Mouse (Mus musculus): ENCODE results near the gene Tekt4. TPM values are rescaled to one million over a fixed set of nuclear protein-coding genes. Genes with fewer than 3 reads are reported as not detected.

Tekt4 gene
- polyA plus RNA-seq, 1 experiment from 2014 or later, result 1.9 TPM

DNA sequence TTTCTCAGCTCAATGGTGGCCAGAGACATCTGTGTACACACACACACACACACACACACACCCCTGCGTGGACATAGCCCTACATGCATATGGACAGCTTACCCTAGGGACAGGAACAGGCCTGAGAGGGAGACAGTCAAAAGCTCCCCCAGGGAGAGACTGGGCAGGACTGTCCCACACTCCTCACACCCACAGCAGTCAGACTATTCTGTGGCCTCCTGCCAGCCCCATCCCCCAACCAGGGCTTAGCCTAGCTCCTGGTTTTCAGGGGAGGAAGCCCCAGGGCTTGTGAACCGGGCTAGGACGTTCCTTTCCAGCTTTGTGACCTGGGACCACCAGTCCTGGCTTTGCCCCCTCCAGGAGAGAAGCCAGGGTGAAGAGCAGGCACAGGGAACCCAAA lies 38.2 kb upstream of the Tekt4 start:
- Histone ChIP-seq H3K27me3 (no peaks in the 10 kb centered on the region), H3K4me2 (replicated peaks) (no peak overlapping the region), H3K4me3 (no peak overlapping the region), H3K9ac (replicated peaks) (no peak overlapping the region), H3K4me1 (peaks cover 60% of the 10 kb centered on the region), H3K9me3 (no peaks in the 10 kb centered on the region), H3K27ac (replicated peaks) (no peak overlapping the region), H3K36me3 (no peaks in the 10 kb centered on the region)
- ATAC-seq (replicated peaks), result peak; percentile 21; the same call in 1 of the 2 replicates
- WGBS, result 22% methylated on average over 3 of the region's 3 CpGs

DNA sequence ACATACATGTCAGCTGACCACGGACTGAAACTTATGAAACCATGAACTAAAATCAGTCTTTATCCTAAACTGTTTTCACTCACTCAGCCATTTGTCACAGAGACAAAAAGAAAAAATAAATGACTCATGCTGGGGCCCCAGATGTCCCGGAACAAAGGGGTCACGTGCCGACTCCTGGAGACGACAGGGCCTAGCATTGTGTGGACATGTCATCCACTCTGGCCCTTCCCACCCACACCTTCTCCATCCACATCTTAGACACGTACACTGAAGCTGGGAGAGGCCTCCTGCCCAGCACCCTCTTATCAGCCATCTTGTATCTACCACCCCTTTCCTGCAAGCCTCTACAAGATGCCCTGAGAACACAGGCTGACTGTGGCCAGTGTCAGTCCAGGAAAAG lies 36.4 kb upstream of the Tekt4 start:
- H3K4me2 ChIP-seq (replicated peaks), result no peak overlapping the region
- H3K36me3 ChIP-seq, result no peaks in the 10 kb centered on the region
- no peak overlapping the region for H3K4me3 ChIP-seq
- no peak for ATAC-seq (replicated peaks)
- peaks cover 55% of the 10 kb centered on the region for H3K4me1 ChIP-seq
- H3K27ac ChIP-seq (replicated peaks), result no peak overlapping the region
- H3K27me3 ChIP-seq, result no peaks in the 10 kb centered on the region
- 72% methylated on average over 6 of the region's 6 CpGs for WGBS
- H3K9me3 ChIP-seq, result no peaks in the 10 kb centered on the region
- no peak overlapping the region for H3K9ac ChIP-seq (replicated peaks)

DNA sequence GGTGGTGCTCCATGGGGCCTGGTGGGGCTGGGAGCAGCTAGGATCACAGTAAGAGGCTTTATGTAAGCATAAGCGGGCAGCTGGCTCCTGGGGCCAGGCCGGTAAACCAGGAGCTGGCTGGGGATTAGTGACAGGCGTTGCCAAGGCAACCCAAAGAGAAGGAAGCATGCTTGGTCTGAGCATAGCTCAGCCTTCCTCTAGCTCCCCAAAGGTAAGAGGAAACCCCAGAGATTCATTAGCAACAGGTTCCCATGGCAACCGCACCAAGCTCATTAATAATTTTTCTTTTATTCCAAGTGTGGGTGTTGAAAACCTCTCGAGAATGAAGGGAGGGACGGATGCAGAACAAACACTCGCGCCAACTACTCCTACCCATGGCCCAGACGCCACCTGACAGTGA lies 35.5 kb upstream of the Tekt4 start:
- Histone ChIP-seq H3K9ac (replicated peaks) (0 out of 2 replicates have a peak overlapping the region, but pooled peaks have one; percentile 13), H3K9me3 (no peaks in the 10 kb centered on the region), H3K27me3 (no peaks in the 10 kb centered on the region), H3K4me3 (no peak overlapping the region), H3K36me3 (no peaks in the 10 kb centered on the region), H3K4me1 (peaks cover 55% of the 10 kb centered on the region), H3K4me2 (replicated peaks) (0 out of 2 replicates have a peak overlapping the region, but pooled peaks have one; percentile 4), H3K27ac (replicated peaks) (peak overlapping the region; percentile 63)
- peak; percentile 58 for ATAC-seq (replicated peaks)
- WGBS, result 6% methylated on average over 9 of the region's 9 CpGs

DNA sequence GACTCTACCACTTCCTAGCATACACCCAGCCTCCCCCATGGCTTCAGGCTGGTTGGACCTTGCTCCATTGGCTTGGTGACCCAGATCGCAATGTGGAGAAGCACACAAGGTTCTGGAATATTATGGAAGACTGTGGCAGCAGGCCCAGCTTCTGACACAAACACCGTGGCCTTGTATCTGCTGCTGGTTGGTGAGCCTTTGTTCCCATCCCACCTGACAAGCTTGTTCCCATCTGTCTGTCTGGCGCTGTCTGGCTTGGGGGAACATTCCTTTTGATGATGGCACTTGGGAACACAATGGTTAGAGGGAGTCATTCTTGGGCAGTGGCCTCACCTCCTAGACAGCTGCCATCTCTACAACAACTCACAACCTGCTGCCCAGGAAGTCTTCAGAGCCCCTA lies 33.4 kb upstream of the Tekt4 start:
- no peak overlapping the region for H3K4me3 ChIP-seq
- no peak overlapping the region for H3K27ac ChIP-seq (replicated peaks)
- H3K36me3 ChIP-seq, result no peaks in the 10 kb centered on the region
- H3K4me2 ChIP-seq (replicated peaks), result no peak overlapping the region
- H3K27me3 ChIP-seq, result no peaks in the 10 kb centered on the region
- no peaks in the 10 kb centered on the region for H3K9me3 ChIP-seq
- ATAC-seq (replicated peaks), result no peak
- H3K4me1 ChIP-seq, result peaks cover 40% of the 10 kb centered on the region
- no peak overlapping the region for H3K9ac ChIP-seq (replicated peaks)
- WGBS, result 70% methylated on average over 3 of the region's 3 CpGs

DNA sequence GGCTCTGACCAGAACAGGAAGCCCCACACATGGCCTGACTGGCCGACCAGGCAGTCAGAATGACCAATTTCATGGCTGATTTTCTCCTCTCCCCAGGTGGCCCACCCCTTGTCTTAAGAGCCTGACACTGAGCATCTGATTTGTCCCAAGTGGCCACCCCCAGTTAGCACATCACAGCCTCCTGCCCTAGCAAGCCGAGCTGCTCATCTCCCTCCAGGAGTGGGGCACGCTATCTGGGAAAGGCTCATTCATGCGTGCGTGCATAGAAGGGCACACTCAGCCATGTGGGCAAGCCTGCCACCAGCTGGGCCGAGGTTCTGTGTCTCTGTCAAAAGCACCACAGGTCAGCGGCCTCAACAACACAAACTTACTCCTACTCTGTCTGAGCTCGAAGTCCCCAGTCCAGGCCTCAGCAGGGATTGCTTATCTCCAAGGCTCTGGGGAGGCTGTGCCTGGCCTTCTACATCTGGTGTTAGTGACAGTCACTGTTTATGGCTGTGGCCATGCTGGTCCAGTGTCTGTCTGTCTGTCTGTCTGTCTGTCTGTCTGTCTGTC lies 29.8 kb upstream of the Tekt4 start:
- Histone ChIP-seq H3K9ac (replicated peaks) (no peak overlapping the region), H3K4me2 (replicated peaks) (no peak overlapping the region), H3K4me3 (no peak overlapping the region), H3K9me3 (no peaks in the 10 kb centered on the region), H3K36me3 (no peaks in the 10 kb centered on the region), H3K27ac (replicated peaks) (no peak overlapping the region), H3K27me3 (no peaks in the 10 kb centered on the region), H3K4me1 (peaks cover 24% of the 10 kb centered on the region)
- no peak for ATAC-seq (replicated peaks)
- 27% methylated on average over 8 of the region's 8 CpGs for WGBS

DNA sequence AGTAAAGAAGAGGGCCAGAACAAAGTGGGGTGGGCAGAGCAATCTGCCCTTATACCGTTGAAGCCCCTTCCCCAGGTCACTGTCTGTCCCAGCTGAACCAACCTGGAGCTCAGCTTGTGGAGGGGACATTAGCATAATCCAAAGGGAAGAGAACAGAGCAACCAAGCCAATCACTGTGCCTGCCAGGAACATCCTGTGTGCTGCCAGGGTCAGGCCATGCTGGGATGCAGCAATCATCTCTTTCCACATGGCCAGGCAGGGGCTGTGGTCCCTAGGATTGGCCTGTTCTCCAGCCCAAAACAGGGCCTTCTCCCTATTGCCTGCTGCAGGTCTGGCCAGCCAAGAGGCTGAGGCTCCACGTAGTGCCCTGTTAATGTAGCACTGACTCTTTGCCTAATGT lies 28.4 kb upstream of the Tekt4 start:
- H3K4me1 ChIP-seq, result peaks cover 24% of the 10 kb centered on the region
- WGBS, result 58% methylated on average over 2 of the region's 2 CpGs

DNA sequence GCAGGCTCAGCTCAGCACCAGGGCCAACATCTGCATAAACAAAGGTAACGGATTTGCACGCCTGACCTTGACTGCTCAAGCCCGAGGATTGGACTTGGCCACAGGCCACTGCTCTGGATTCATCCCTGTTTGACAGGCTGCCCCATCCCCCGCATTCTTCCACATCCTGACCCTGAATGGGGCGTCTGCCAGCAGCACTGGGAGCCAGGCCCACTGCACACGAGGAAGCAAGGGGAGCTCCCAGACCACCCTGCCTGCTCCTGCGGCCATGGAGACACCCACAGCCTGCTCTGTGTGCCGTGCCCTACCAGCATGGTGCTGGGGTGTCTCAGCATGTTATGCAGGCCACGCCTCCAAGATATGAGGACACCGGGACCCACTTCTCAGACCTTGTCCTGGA lies 27.0 kb upstream of the Tekt4 start:
- Histone ChIP-seq H3K4me2 (replicated peaks) (no peak overlapping the region), H3K36me3 (no peaks in the 10 kb centered on the region), H3K27me3 (0 out of 2 replicates have a peak, but pooled peaks cover 6% of the 10 kb centered on the region), H3K4me3 (no peak overlapping the region), H3K9ac (replicated peaks) (no peak overlapping the region), H3K4me1 (peaks cover 38% of the 10 kb centered on the region), H3K9me3 (no peaks in the 10 kb centered on the region), H3K27ac (replicated peaks) (no peak overlapping the region)
- ATAC-seq (replicated peaks), result no peak
- 36% methylated on average over 10 of the region's 10 CpGs for WGBS

More for the DNA sequence above, 28.4 kb upstream of the Tekt4 start:
- Histone ChIP-seq H3K9me3 (no peaks in the 10 kb centered on the region), H3K9ac (replicated peaks) (no peak overlapping the region), H3K4me2 (replicated peaks) (no peak overlapping the region), H3K27ac (replicated peaks) (no peak overlapping the region), H3K4me3 (no peak overlapping the region), H3K36me3 (no peaks in the 10 kb centered on the region), H3K27me3 (0 out of 2 replicates have a peak, but pooled peaks cover 2% of the 10 kb centered on the region)
- ATAC-seq (replicated peaks), result no peak

DNA sequence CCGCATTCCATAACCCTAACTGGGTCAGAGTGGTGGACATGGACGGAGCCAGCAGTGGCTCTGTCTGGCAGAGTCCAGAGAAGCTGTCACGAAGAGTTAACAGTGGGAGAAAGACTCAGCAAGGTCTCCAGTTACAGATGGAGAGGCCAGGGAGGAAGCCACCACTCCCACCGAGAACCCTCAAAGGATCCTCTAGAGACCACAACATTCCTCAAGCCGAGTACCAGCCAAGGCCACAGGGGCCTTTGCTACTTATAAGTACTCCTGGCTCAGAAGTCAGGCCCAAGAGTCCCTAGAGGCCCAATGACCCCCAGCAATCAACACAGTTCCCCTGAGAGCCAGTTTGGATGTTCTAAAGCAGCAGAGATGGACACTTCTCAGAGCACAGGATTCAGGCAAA lies 25.2 kb upstream of the Tekt4 start:
- Histone ChIP-seq H3K27me3 (0 out of 2 replicates have a peak, but pooled peaks cover 6% of the 10 kb centered on the region), H3K27ac (replicated peaks) (no peak overlapping the region), H3K9me3 (no peaks in the 10 kb centered on the region), H3K9ac (replicated peaks) (no peak overlapping the region), H3K4me1 (peaks cover 48% of the 10 kb centered on the region), H3K4me3 (no peak overlapping the region), H3K36me3 (no peaks in the 10 kb centered on the region), H3K4me2 (replicated peaks) (no peak overlapping the region)
- ATAC-seq (replicated peaks), result no peak
- 64% methylated on average over 5 of the region's 5 CpGs for WGBS

DNA sequence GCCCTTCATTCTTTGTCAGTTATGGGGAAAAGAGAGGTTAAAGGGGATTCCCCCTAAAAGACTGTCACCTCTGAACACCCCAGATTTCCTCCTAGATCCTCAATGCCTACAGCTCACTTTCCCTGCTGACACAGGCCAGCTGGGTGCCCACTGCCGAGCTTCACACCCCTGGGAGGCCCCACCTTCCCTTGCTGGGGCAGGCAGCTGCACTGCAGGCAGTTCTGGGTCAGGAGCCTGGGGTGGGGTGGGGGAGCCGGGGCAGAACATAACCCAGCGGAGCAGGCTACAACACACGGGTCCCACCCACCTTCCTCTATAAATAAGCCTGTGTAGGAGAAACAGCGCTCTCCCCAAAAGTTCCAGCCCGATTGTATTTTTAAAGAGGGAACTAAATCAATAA lies 24.5 kb upstream of the Tekt4 start:
- Histone ChIP-seq H3K9me3 (no peaks in the 10 kb centered on the region), H3K4me3 (no peak overlapping the region), H3K27ac (replicated peaks) (no peak overlapping the region), H3K36me3 (no peaks in the 10 kb centered on the region), H3K27me3 (0 out of 2 replicates have a peak, but pooled peaks cover 6% of the 10 kb centered on the region), H3K9ac (replicated peaks) (no peak overlapping the region), H3K4me1 (peaks cover 54% of the 10 kb centered on the region), H3K4me2 (replicated peaks) (no peak overlapping the region)
- no peak for ATAC-seq (replicated peaks)
- WGBS, result 60% methylated on average over 6 of the region's 6 CpGs

DNA sequence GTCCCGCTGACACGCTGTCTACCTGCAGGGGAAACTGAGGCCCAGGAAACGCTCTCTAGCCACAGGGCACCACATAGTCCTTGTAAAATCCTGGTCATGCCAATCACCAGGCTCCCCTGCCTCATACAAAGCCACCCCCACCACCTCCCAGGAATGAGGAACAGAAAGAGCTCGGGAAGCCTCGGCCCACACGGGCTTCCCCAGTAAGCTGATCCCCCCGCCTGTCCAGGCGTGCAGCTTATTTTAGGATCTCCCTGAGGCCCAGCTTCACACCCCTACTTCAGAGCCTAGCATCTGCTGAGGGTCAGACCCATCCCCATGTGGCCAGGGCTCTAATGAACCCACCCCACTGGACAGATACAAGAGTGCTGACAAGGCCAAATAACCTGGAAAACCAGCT lies 23.9 kb upstream of the Tekt4 start:
- Histone ChIP-seq H3K9ac (replicated peaks) (no peak overlapping the region), H3K27me3 (peaks cover 9% of the 10 kb centered on the region; the same call in 1 of the 2 replicates)

DNA sequence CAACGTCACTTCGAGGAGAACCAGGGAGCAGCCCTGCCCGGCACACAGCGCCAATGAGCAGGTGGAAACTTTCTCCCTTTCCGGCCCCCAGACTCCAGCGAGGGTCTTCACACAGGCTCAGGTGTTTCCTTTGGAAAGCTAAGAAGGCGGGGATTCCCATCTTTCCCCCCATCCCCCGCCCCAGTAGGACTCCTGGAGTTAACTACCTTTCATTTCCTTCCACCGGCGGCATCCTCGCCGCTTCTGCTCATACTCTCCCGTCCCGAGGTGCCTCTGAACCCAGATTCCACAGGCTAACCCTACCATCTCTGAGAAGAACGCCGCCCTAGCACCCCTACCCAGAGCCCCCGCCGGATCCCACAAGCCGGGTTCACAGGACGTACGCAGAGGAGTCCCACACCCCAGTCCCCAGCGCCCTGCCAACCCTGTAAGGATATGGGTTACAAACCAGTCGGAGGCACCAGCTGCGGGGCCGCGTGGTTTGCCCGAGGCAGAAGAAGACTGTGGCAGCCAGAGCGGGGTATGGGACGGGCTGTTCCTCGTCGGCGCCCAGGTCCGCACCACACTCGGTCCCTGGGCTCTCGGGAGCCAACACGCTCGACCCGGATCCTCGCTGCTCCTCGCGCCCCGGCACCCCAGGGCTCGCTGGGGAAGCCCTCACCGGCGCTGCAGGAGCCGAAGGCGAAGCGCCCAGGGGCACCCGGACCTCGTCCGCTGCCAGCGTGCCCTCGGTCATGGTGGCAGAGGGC lies 21.8 kb upstream of the Tekt4 start:
- peak overlapping the region; percentile 75 for H3K27ac ChIP-seq (replicated peaks)
- peak overlapping the region; percentile 69 for H3K4me2 ChIP-seq (replicated peaks)
- ATAC-seq (replicated peaks), result peak; percentile 17; the same call in 1 of the 2 replicates
- peaks cover 47% of the 10 kb centered on the region for H3K4me1 ChIP-seq
- WGBS, result under 1% methylated on average over 53 of the region's 53 CpGs
- H3K9me3 ChIP-seq, result no peaks in the 10 kb centered on the region
- peak overlapping the region; percentile 73 for H3K9ac ChIP-seq (replicated peaks)
- peak overlapping the region; percentile 82 for H3K4me3 ChIP-seq
- H3K27me3 ChIP-seq, result peaks cover 9% of the 10 kb centered on the region; the same call in 1 of the 2 replicates
- no peaks in the 10 kb centered on the region for H3K36me3 ChIP-seq

More for the DNA sequence above, 23.9 kb upstream of the Tekt4 start:
- Histone ChIP-seq H3K4me3 (no peak overlapping the region), H3K4me1 (peaks cover 56% of the 10 kb centered on the region), H3K4me2 (replicated peaks) (peak overlapping the region; percentile 69; the same call in 1 of the 2 replicates), H3K27ac (replicated peaks) (no peak overlapping the region), H3K36me3 (no peaks in the 10 kb centered on the region), H3K9me3 (no peaks in the 10 kb centered on the region)
- 65% methylated on average over 8 of the region's 8 CpGs for WGBS
- ATAC-seq (replicated peaks), result no peak

DNA sequence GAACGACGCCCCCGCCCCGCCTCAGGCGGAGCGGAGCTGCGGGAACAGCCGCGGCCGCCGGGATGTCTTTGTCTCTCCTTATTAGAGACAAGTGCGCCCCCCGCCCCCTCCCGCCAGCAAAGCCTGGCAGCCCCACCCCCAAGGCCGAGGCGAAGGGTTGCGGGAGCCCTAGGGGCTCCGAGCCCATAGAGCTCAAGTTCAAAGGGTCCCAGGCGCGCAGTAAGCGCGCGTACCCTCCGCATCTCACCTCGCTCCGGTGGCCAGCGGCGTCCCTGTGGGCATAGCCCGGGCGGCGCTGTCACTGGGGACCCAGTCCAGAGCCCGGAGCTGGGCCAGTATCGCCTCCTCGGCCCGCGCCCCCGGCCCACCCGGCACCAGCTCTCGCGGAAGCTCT lies 21.2 kb upstream of the Tekt4 start:
- Histone ChIP-seq H3K27me3 (peaks cover 9% of the 10 kb centered on the region; the same call in 1 of the 2 replicates), H3K9ac (replicated peaks) (peak overlapping the region; percentile 73), H3K4me3 (peak overlapping the region; percentile 82), H3K4me1 (peaks cover 44% of the 10 kb centered on the region), H3K4me2 (replicated peaks) (peak overlapping the region; percentile 69), H3K27ac (replicated peaks) (peak overlapping the region; percentile 75), H3K36me3 (no peaks in the 10 kb centered on the region), H3K9me3 (no peaks in the 10 kb centered on the region)
- WGBS, result 1% methylated on average over 40 of the region's 40 CpGs
- ATAC-seq (replicated peaks), result peak; percentile 54

Data from forebrain, embryonic 15.5 days (tissue).